Mouse (Mus musculus) heart, embryonic 11.5 days (tissue): Measurements from ENCODE around the gene Prkce. TPM values are rescaled to one million over a fixed set of nuclear protein-coding genes. Genes with fewer than 3 reads are reported as not detected.
A peak's percentile ranks its signal among the peaks of the same experiment; 100 is the strongest.

Source experiments
- ATAC-seq: fragments of 200-750 bp; cut with Nextera tagmentation; replicated peaks from 2 replicates; pipeline ENCODE4 v1.8.0; 2017; ENCODE audit warnings: moderate library complexity; ENCODE audit not compliant: insufficient number of reproducible peaks, low FRiP score, low TSS enrichment
- H3K27ac ChIP-seq: fragments of 300-500 bp; sonication (generic); 2 replicates; pipeline ENCODE4 v1.5.1; 2014; ENCODE audit warnings: mild to moderate bottlenecking, low read depth, low read length
- H3K27me3 ChIP-seq: fragments of 300-500 bp; sonication (generic); 2 replicates; pipeline ENCODE4 v1.6.1; 2014; ENCODE audit warnings: mild to moderate bottlenecking, low read length, mixed read lengths; ENCODE audit not compliant: control insufficient read depth, insufficient read depth
- H3K36me3 ChIP-seq: fragments of 300-500 bp; sonication (generic); 2 replicates; pipeline ENCODE4 v1.6.1; 2014; ENCODE audit warnings: mild to moderate bottlenecking, low read length, moderate library complexity, mixed read lengths; ENCODE audit not compliant: control insufficient read depth, insufficient read depth
- H3K4me1 ChIP-seq: fragments of 300-500 bp; sonication (generic); 2 replicates; pipeline ENCODE4 v1.6.1; 2014; ENCODE audit warnings: low read length; ENCODE audit not compliant: control insufficient read depth, insufficient read depth
- H3K4me2 ChIP-seq: fragments of 300-500 bp; sonication (generic); 2 replicates; pipeline ENCODE4 v1.6.1; 2014; ENCODE audit warnings: mild to moderate bottlenecking, moderate library complexity
- H3K4me3 ChIP-seq: fragments of 300-500 bp; sonication (generic); 2 replicates; pipeline ENCODE4 v1.5.1; 2014; ENCODE audit warnings: low read depth, low read length
- H3K9ac ChIP-seq: fragments of 300-500 bp; sonication (generic); 2 replicates; pipeline ENCODE4 v1.6.1; 2014; ENCODE audit warnings: mild to moderate bottlenecking, low read depth, low read length, moderate library complexity
- H3K9me3 ChIP-seq: fragments of 300-500 bp; sonication (generic); replicated peaks from 2 replicates; pipeline ENCODE4 v1.6.1; 2016; ENCODE audit warnings: low read length; ENCODE audit not compliant: control insufficient read depth
- WGBS: fragments of 180-500 bp; shearing (Covaris S2); extraction: QIAGEN DNeasy Blood & Tissue Kit; methylation state at CpG from one replicate; pipeline ENCODE4 v1.1.7; 2014; ENCODE audit not compliant: insufficient replicate concordance; 5-methylcytosine and 5-hydroxymethylcytosine counted together
- polyA plus RNA-seq: library from polyadenylated mRNA; unstranded; fragments of >200 nt; fragmentation: Nextera tagmentation; extraction: Ambion mirVana; gene quantifications from 2 replicates; pipeline ENCODE4 v1.2.1, GENCODE M21; 2014

Gene Prkce
- polyA plus RNA-seq, result 12.8 TPM in 2 replicates

DNA sequence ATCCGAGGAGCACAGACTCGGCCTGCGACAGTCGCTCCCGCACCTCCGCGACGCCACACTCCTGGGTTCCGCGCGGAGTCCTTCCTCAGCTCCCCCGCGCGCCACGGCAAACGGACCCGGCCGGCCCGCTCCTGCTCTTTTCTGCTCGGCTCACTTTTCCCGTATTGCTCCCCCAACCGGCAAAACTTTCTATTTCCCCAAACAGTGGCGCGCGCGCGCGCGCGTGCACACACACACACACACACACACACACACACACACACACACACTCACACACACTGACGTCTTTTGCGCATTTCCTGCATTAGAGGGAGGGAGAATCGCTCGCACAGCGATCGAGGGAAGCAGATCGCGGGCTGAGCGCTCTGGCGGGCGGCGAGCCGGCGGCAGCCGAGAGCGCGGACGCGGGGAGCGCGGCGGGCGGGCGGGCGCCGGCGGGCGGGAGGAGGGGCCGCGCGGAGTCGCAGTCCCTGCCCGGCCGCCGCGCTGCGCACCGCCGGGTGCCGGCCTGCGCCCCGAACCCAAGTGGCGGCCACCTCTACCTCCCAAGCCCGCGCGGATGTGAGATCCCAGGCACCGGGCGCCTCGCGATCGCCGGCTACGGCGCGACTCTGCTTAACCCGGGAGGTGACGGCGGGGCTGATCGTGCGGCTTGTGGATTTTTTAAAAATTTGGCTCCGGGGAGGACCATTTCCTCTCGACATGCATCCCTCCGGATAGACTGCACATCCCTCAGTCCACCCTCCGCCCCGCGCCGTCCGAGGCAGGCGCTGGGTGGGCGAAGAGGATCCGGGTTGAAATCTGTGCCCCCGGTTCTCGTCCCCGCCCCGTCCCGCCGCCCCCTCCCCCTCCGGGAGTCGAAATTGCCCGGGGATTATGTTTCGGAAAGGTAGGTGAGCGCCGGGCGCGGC is at the start of gene Prkce:
TSS of gene Prkce (plus strand) at position 466 of the 911 bp plus-strand sequence.
- Histone ChIP-seq H3K27ac (peak within 1 kb of the TSS; percentile 98), H3K9me3 (no peaks in the 10 kb centered on the region), H3K36me3 (peaks cover 1% of the 10 kb centered on the region; the same call in 1 of the 2 replicates), H3K4me2 (peak within 1 kb of the TSS; percentile 95), H3K9ac (peak within 1 kb of the TSS; percentile 95), H3K4me3 (peak within 1 kb of the TSS; percentile 89), H3K4me1 (peaks cover 23% of the 10 kb centered on the region), H3K27me3 (no peaks in the 10 kb centered on the region)
- peak; percentile 67 for ATAC-seq
- under 1% methylated on average over 84 of the region's 115 CpGs for WGBS

DNA sequence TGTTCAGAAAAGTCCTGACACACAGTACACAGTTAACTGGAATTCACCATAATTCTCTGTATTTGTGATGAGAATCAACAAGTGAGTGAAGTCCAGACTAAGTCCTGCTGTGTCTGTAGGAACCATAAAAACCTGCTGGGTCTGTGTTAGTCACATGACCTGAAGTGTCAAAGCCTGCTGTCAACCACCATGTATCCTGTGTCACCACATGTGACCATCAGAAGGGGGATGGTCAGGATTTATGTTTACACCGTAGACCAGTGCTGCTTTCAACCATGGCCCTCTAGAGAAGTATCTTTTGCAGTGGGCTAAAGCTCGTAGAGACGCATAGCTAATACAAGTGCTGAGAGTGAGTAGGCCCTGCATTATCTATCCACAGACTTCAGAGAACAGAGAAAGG is 44.4 kb upstream of the Prkce start:
- Histone ChIP-seq H3K9ac (no peak overlapping the region), H3K4me2 (no peak overlapping the region), H3K27ac (no peak overlapping the region), H3K27me3 (no peaks in the 10 kb centered on the region), H3K9me3 (no peaks in the 10 kb centered on the region), H3K36me3 (peaks cover 9% of the 10 kb centered on the region), H3K4me1 (no peaks in the 10 kb centered on the region), H3K4me3 (no peak overlapping the region)
- WGBS, result 83% methylated on average over 3 of the region's 3 CpGs
- ATAC-seq, result no peak

DNA sequence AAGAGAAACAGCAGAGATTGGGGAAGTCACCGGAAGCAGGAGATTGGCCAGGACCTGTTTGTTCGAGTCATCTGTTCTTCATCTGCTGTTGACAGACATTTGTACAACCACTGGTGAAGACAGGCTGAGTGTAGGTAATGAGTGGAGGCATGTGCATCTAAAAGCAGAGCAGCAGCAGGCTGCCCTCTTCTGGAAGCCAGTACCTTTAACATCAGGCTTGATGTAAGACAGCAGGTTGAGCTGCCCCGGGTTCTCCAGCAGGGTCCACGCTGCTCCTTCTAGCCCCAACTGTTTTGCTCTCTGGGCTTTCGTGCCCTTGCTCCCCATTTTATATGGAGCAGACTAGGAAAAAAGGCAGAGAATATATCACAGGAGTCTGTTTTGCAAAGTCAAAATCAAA is 41.7 kb upstream of the Prkce start:
- H3K27ac ChIP-seq, result no peak overlapping the region
- H3K4me1 ChIP-seq, result no peaks in the 10 kb centered on the region
- ATAC-seq, result no peak
- H3K4me3 ChIP-seq, result no peak overlapping the region
- no peaks in the 10 kb centered on the region for H3K27me3 ChIP-seq
- peaks cover 9% of the 10 kb centered on the region for H3K36me3 ChIP-seq
- H3K9me3 ChIP-seq, result no peaks in the 10 kb centered on the region
- no peak overlapping the region for H3K4me2 ChIP-seq
- WGBS, result 57% methylated on average over 5 of the region's 5 CpGs
- no peak overlapping the region for H3K9ac ChIP-seq

DNA sequence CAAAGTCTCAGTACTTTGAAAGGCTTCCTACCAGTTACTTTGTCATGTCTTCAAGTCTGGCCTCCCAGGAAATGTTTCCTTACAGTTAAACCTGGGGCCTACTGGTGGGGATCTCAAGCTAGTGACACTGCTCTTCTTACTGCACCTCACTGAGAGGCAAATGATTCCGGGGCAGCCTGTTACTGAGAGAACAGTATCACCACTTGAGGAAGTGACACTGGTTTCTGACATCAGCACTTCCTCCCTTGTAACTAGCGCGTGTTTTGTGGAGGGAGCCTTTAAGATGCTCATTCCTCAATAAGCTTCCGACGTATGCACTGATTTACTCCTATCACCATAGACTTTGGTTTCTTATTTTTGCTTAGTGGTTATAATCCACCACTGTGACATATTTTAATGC is 39.4 kb upstream of the Prkce start:
- Histone ChIP-seq H3K9me3 (no peaks in the 10 kb centered on the region), H3K9ac (no peak overlapping the region), H3K4me3 (no peak overlapping the region), H3K4me1 (no peaks in the 10 kb centered on the region), H3K4me2 (no peak overlapping the region), H3K36me3 (peaks cover 5% of the 10 kb centered on the region), H3K27me3 (no peaks in the 10 kb centered on the region), H3K27ac (no peak overlapping the region)
- 90% methylated on average over 5 of the region's 5 CpGs for WGBS
- ATAC-seq, result no peak

DNA sequence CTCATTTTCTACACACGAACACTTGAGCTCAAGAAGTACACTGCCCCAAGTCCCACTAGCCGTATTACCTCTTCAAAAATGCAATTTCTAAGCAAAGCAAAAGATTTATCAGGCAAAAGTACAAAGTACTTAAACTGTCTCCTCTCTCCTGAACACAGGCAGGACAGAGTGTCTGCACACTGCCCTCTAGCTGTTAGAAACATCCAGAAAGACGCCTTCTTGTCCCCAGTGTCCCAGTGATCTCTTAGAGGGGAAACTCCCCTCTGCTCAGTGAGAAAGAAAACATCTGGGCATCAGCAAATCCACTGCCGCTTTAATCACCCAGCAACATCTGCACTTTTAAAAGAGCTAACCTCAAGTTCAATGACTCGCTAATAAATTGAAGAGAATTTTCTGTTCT is 35.1 kb upstream of the Prkce start:
- ATAC-seq, result no peak
- no peaks in the 10 kb centered on the region for H3K27me3 ChIP-seq
- H3K4me3 ChIP-seq, result no peak overlapping the region
- 74% methylated on average over 5 of the region's 5 CpGs for WGBS
- no peak overlapping the region for H3K4me2 ChIP-seq
- no peaks in the 10 kb centered on the region for H3K4me1 ChIP-seq
- H3K9me3 ChIP-seq, result no peaks in the 10 kb centered on the region
- no peak overlapping the region for H3K27ac ChIP-seq
- H3K36me3 ChIP-seq, result peaks cover 7% of the 10 kb centered on the region
- H3K9ac ChIP-seq, result no peak overlapping the region

DNA sequence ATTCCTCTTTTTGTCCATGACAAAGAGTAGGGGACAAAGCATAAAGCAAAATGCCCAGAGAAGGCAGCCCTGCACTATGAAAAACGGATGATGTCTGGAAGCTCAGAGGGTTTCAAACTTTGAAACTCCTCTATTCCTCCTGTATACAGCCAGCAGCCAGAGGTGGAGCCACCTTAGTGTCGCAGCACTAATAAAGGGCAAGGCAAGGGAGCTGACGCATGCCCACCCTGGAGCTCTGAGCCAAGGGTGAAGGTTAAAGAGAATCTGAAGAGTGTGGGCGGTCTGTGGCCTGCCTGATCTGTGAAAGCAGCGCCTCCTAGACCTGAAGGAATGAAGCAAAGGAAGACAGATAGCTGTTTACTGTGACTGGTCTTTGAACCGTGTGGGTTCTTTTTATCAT is 33.1 kb upstream of the Prkce start:
- Histone ChIP-seq H3K27me3 (no peaks in the 10 kb centered on the region), H3K4me2 (no peak overlapping the region), H3K9ac (no peak overlapping the region), H3K36me3 (peaks cover 9% of the 10 kb centered on the region; the same call in 1 of the 2 replicates), H3K4me3 (no peak overlapping the region), H3K4me1 (no peaks in the 10 kb centered on the region), H3K9me3 (no peaks in the 10 kb centered on the region), H3K27ac (no peak overlapping the region; the same call in 1 of the 2 replicates)
- WGBS, result 70% methylated on average over 6 of the region's 6 CpGs
- ATAC-seq, result no peak

DNA sequence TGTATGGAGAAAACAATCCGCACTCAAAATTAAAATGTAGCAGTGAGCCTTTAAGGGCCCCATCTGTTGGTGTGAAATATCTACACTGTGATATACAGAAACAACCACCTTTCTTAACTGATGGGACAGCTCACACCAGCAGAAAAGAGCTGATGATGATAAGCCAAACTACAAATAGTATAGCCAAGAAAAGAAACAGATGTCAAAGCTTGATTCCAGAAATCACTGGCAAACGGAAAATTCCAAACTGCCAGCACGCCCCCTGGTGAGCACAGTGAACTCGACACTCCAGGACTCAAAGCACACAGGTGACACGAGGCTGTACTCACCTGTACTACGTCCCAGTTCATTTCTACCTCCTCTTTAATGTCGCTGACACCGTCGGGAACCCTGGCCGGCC is 31.8 kb upstream of the Prkce start:
- Histone ChIP-seq H3K4me1 (no peaks in the 10 kb centered on the region), H3K4me2 (no peak overlapping the region), H3K9ac (no peak overlapping the region), H3K27ac (no peak overlapping the region), H3K27me3 (no peaks in the 10 kb centered on the region), H3K9me3 (no peaks in the 10 kb centered on the region), H3K4me3 (no peak overlapping the region), H3K36me3 (peaks cover 7% of the 10 kb centered on the region; the same call in 1 of the 2 replicates)
- WGBS, result 80% methylated on average over 10 of the region's 10 CpGs
- no peak for ATAC-seq

DNA sequence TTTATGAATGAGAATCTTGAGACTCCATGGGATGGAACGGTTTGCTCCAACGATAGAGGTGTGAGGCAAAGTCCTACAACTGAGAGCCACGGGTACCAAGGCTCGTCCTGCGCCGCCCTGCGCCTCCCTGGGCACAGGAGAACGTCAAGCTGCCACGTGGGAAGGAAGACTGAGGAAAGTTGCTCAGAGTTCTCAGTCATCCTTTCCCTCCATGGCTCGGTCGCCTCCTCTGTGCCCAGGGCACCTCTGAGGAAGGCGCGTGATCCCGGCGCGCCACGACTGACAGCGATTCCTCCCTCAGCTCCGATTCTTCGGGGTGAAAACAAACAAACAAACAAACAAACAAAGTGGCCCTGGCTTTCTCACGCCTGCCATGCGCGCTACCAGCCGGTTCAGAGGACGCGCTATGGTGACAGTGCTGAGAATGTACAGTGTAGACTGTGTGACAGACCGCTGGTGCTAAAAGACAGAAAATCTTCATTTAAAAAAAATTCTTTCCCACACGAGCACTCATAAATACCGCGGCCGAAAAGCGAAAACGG is 23.0 kb upstream of the Prkce start:
- H3K27ac ChIP-seq, result peak overlapping the region; percentile 29; the same call in 1 of the 2 replicates
- H3K4me1 ChIP-seq, result peaks cover 9% of the 10 kb centered on the region; the same call in 1 of the 2 replicates
- H3K27me3 ChIP-seq, result no peaks in the 10 kb centered on the region
- no peaks in the 10 kb centered on the region for H3K9me3 ChIP-seq
- ATAC-seq, result peak; percentile 50; the same call in 1 of the 2 replicates
- peak overlapping the region; percentile 80 for H3K4me3 ChIP-seq
- H3K36me3 ChIP-seq, result no peaks in the 10 kb centered on the region
- under 1% methylated on average over 33 of the region's 33 CpGs for WGBS
- peak overlapping the region; percentile 85 for H3K4me2 ChIP-seq
- H3K9ac ChIP-seq, result peak overlapping the region; percentile 84
